Mouse (Mus musculus): ENCODE results near the gene Olfr293. TPM values are rescaled to one million over a fixed set of nuclear protein-coding genes. Genes with fewer than 3 reads are reported as not detected.

Gene Olfr293
- not detected in 2 replicates for polyA plus RNA-seq (2015; fragmentation: Nextera tagmentation; extraction: Ambion mirVana)

DNA sequence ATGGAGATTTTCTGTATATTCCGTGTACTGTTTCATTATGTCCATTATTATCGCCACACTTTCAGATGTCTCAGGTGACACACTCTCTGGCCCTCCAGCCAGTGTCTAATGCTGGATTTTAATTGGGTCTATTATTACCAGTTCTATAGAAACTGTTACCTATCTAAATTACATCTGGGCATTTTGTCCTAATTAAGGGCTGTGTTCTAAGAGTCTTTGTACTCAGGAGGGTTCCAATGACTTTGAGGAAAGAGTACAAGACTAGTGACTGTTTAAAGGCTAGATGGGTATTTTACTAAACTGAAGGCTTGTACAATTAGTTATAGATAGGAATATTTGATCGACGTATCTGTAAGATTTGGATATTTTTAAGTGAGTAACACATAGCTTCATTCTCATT lies at the start of gene Olfr293:
Gene Olfr293 (plus strand): TSS at position 301 of the 400 bp plus-strand sequence.
- WGBS: 91% methylated on average over 4 of the region's 4 CpGs
- Histone ChIP-seq H3K4me3 (replicated peaks) (no peak within 1 kb of the TSS), H3K4me2 (replicated peaks) (no peak within 1 kb of the TSS), H3K27me3 (no peaks in the 10 kb centered on the region), H3K36me3 (no peaks in the 10 kb centered on the region), H3K9me3 (no peaks in the 10 kb centered on the region), H3K9ac (replicated peaks) (no peak within 1 kb of the TSS), H3K4me1 (replicated peaks) (no peaks in the 10 kb centered on the region), H3K27ac (no peak within 1 kb of the TSS)
- no peak for ATAC-seq

DNA sequence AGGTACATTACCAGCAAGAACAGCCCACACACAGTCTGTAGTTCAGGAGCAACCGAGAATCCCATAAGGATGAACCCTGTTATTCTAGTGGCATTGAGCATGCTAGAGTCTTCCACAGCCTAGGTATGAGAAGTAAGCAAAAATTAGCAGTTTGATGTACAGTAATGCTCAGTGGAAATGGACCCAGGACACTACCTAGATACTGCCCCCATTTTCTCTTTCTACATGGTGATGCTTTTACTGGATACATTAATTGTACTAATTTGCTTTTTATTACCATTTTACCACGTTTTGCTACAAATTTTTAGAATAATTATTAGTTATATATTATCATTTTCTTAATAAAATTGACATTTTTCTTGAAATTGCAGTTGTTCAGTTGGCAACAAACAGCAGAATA lies 32.3 kb upstream of the Olfr293 start, which contains the start of gene Olfr294:
Gene Olfr294 (minus strand): TSS at position 101 of the 400 bp plus-strand sequence.
- 61% methylated on average over 2 of the region's 2 CpGs for WGBS
- no peaks in the 10 kb centered on the region for H3K27me3 ChIP-seq
- H3K9ac ChIP-seq (replicated peaks): no peak within 1 kb of the TSS
- H3K4me1 ChIP-seq (replicated peaks): no peaks in the 10 kb centered on the region
- H3K36me3 ChIP-seq: no peaks in the 10 kb centered on the region
- no peak for ATAC-seq
- no peaks in the 10 kb centered on the region for H3K9me3 ChIP-seq
- no peak within 1 kb of the TSS for H3K4me2 ChIP-seq (replicated peaks)
- H3K4me3 ChIP-seq (replicated peaks): no peak within 1 kb of the TSS
- no peak within 1 kb of the TSS for H3K27ac ChIP-seq

GRCm38 (mm10) chr7:86688030-86688429 lies 39.2 kb downstream of the Olfr293 start, which contains the start of gene Olfr292:
Gene Olfr292 (plus strand): TSS chr7:86688330.
- Histone ChIP-seq H3K9ac (replicated peaks) (no peak within 1 kb of the TSS), H3K4me2 (replicated peaks) (no peak within 1 kb of the TSS), H3K27ac (no peak within 1 kb of the TSS), H3K36me3 (no peaks in the 10 kb centered on the region), H3K9me3 (no peaks in the 10 kb centered on the region), H3K4me3 (replicated peaks) (no peak within 1 kb of the TSS), H3K4me1 (replicated peaks) (no peaks in the 10 kb centered on the region), H3K27me3 (no peaks in the 10 kb centered on the region)
- no peak for ATAC-seq

Other genes starting within 250 kb of the Olfr293 start
- gene Olfr301, start 245.2 kb upstream of the Olfr293 start, polyA plus RNA-seq (2015; fragmentation: Nextera tagmentation; extraction: Ambion mirVana): not detected in 2 replicates
- not detected in 2 replicates for gene Olfr299, start 189.1 kb upstream of the Olfr293 start, polyA plus RNA-seq (2015; fragmentation: Nextera tagmentation; extraction: Ambion mirVana)
- gene Olfr298, start 156.6 kb upstream of the Olfr293 start, polyA plus RNA-seq (2015; fragmentation: Nextera tagmentation; extraction: Ambion mirVana): not detected in 2 replicates
- gene Olfr297, start 129.1 kb upstream of the Olfr293 start, polyA plus RNA-seq (2015; fragmentation: Nextera tagmentation; extraction: Ambion mirVana): not detected in 2 replicates
- gene Olfr295, start 65.2 kb upstream of the Olfr293 start, polyA plus RNA-seq (2015; fragmentation: Nextera tagmentation; extraction: Ambion mirVana): not detected in 2 replicates
- not detected in 2 replicates for gene Olfr294, start 32.4 kb upstream of the Olfr293 start, polyA plus RNA-seq (2015; fragmentation: Nextera tagmentation; extraction: Ambion mirVana)
- not detected in 2 replicates for gene Olfr292, start 39.3 kb downstream of the Olfr293 start, polyA plus RNA-seq (2015; fragmentation: Nextera tagmentation; extraction: Ambion mirVana)
- gene Folh1, start 126.9 kb downstream of the Olfr293 start, polyA plus RNA-seq (2015; fragmentation: Nextera tagmentation; extraction: Ambion mirVana): 0.15 TPM in 1 of 2 replicates, not detected in the other
- not detected in 2 replicates for gene Vmn2r77, start 146.0 kb downstream of the Olfr293 start, polyA plus RNA-seq (2015; fragmentation: Nextera tagmentation; extraction: Ambion mirVana)

Measured in midbrain, embryonic 13.5 days (tissue).